Mouse (Mus musculus) myocyte (in vitro differentiated cells): ENCODE measurements around the gene Akt1. TPM values are rescaled to one million over a fixed set of nuclear protein-coding genes. Genes with fewer than 3 reads are reported as not detected.

Source experiments
- H3K27me3 ChIP-seq: one replicate; pipeline ENCODE4 v1.6.1; 2011; ENCODE audit not compliant: control insufficient read depth, insufficient read depth, insufficient read length
- H3K36me3 ChIP-seq: one replicate; pipeline ENCODE4 v1.6.1; 2011; ENCODE audit not compliant: control insufficient read depth, insufficient read depth
- H3K4me2 ChIP-seq: one replicate; pipeline ENCODE4 v1.6.1; 2011; ENCODE audit warnings: low read depth, control low read depth
- H3K4me3 ChIP-seq: one replicate; pipeline ENCODE4 v1.5.1; 2011; ENCODE audit warnings: mild to moderate bottlenecking, control low read depth, moderate library complexity
- H3K79me2 ChIP-seq: one replicate; pipeline ENCODE4 v1.6.1; 2011; ENCODE audit not compliant: control insufficient read depth, insufficient read depth
- H3ac ChIP-seq: one replicate; pipeline ENCODE4 v1.6.1; 2011; ENCODE audit not compliant: control insufficient read depth, insufficient read length
- CEBPB ChIP-seq: IDR thresholded peaks from 2 replicates; pipeline ENCODE4 v1.6.1; 2011; ENCODE audit warnings: mild to moderate bottlenecking, moderate library complexity; ENCODE audit not compliant: poor library complexity, insufficient read depth, severe bottlenecking
- E2F4 ChIP-seq: IDR thresholded peaks from one replicate; pipeline ENCODE4 v1.6.1; 2011; ENCODE audit warnings: mild to moderate bottlenecking, control low read depth, moderate library complexity; ENCODE audit not compliant: insufficient read depth
- MAX ChIP-seq: IDR thresholded peaks from one replicate; pipeline ENCODE4 v1.6.1; 2011; ENCODE audit warnings: low read depth, mild to moderate bottlenecking, control low read depth
- MYOD1 ChIP-seq, 3 experiments: IDR thresholded peaks; one replicate each; pipeline ENCODE4 v1.6.1; 2011; ENCODE audit warnings: control low read depth in 2 of 3, low read depth in 2 of 3, mild to moderate bottlenecking in 2 of 3, moderate library complexity in 1 of 3; ENCODE audit not compliant: insufficient read length in 2 of 3, control insufficient read depth in 1 of 3
- MYOG ChIP-seq, 3 experiments: IDR thresholded peaks; one replicate each; pipeline ENCODE4 v1.6.1; 2011; ENCODE audit warnings: control low read depth in 2 of 3, low read depth in 2 of 3, mild to moderate bottlenecking in 2 of 3; ENCODE audit not compliant: insufficient read length in 2 of 3, control insufficient read depth in 1 of 3, insufficient read depth in 1 of 3
- POLR2A ChIP-seq: IDR thresholded peaks from one replicate; pipeline ENCODE4 v1.6.1; 2011; ENCODE audit warnings: low read depth, mild to moderate bottlenecking, control low read depth, moderate library complexity; ENCODE audit not compliant: insufficient read length
- POLR2AphosphoS2 ChIP-seq: IDR thresholded peaks from one replicate; pipeline ENCODE4 v1.6.1; 2011; ENCODE audit warnings: low read depth, control low read depth; ENCODE audit not compliant: insufficient read length
- REST ChIP-seq: IDR thresholded peaks from one replicate; pipeline ENCODE4 v1.6.1; 2011; ENCODE audit warnings: mild to moderate bottlenecking, control low read depth, moderate library complexity; ENCODE audit not compliant: insufficient read depth, insufficient read length
- SRF ChIP-seq: IDR thresholded peaks from one replicate; pipeline ENCODE4 v1.6.1; 2011; ENCODE audit warnings: low read depth; ENCODE audit not compliant: control insufficient read depth, insufficient read length
- TCF12 ChIP-seq: IDR thresholded peaks from one replicate; pipeline ENCODE4 v1.6.1; 2011; ENCODE audit warnings: mild to moderate bottlenecking, control low read depth; ENCODE audit not compliant: poor library complexity, insufficient read depth, severe bottlenecking
- TCF3 ChIP-seq: IDR thresholded peaks from one replicate; pipeline ENCODE4 v1.6.1; 2011; ENCODE audit warnings: low read depth, control low read depth; ENCODE audit not compliant: insufficient read length
- USF1 ChIP-seq: IDR thresholded peaks from one replicate; pipeline ENCODE4 v1.6.1; 2011; ENCODE audit warnings: low read depth, mild to moderate bottlenecking, control low read depth, moderate library complexity
- polyA plus RNA-seq: library from polyadenylated mRNA; unstranded; fragments of >200 nt; fragmentation: generic; extraction: Trizol; gene quantifications from one replicate; pipeline ENCODE4 v1.2.1, GENCODE M21; 2012; ENCODE audit warnings: missing spikeins

Gene Akt1
- polyA plus RNA-seq, 1 experiment = 352 TPM

- Histone ChIP-seq H3K27me3 (peaks cover 4% of the 10 kb centered on the region), H3ac (no peak overlapping the region), H3K36me3 (no peaks in the 10 kb centered on the region), H3K4me3 (no peak overlapping the region), H3K4me2 (no peak overlapping the region), H3K79me2 (no peaks in the 10 kb centered on the region)
- TF ChIP-seq SRF (no peak), USF1 (no peak), POLR2AphosphoS2 (no peak), TCF3 (no peak), POLR2A (no peak), E2F4 (no peak), MAX (no peak)
These were observed 39.3 kb upstream of the Akt1 start for GRCm38 (mm10) chr12:112713984-112714383.

DNA sequence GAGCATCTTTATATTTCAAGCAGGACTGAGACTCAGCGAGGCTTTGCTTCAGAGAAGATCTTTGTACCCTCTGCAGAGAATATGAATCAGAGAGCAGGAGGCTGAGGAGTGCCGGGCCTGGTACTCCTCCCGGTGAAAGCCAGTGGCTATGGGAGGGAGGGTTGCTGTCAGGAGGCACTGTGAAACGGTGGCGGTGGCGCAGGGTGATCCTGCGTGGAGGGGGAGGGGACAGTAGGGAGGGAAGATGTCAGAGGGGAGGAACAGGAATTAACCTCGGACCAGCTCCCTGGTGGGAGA lies 32.8 kb upstream of the Akt1 start:
- Histone ChIP-seq H3K4me3 (no peak overlapping the region), H3K4me2 (no peak overlapping the region)

GRCm38 (mm10) chr12:112706704-112707572 lies 32.3 kb upstream of the Akt1 start:
- Histone ChIP-seq H3K79me2 (no peaks in the 10 kb centered on the region), H3K4me3 (no peak overlapping the region), H3K27me3 (peaks cover 4% of the 10 kb centered on the region), H3ac (no peak overlapping the region), H3K4me2 (peak overlapping the region; percentile 67), H3K36me3 (no peaks in the 10 kb centered on the region)
- TF ChIP-seq MYOD1 (IDR thresholded peaks at IDR 0.05; ENCODE audit: control insufficient read depth in 1 of 3, insufficient read length in 2 of 3, low read depth in 2 of 3) (no peak), POLR2AphosphoS2 (no peak), E2F4 (no peak), SRF (no peak), USF1 (no peak), TCF3 (no peak), TCF12 (no peak), POLR2A (no peak), MAX (no peak)

More for the DNA sequence above, 32.8 kb upstream of the Akt1 start:
- peaks cover 4% of the 10 kb centered on the region for H3K27me3 ChIP-seq
- TF ChIP-seq REST (no peak), TCF3 (no peak), E2F4 (no peak), TCF12 (no peak), POLR2AphosphoS2 (no peak), CEBPB (no peak), MAX (no peak), SRF (no peak), USF1 (no peak), MYOG (IDR thresholded peaks at IDR 0.05; ENCODE audit: control insufficient read depth in 1 of 3, insufficient read depth in 1 of 3, insufficient read length in 2 of 3, low read depth in 2 of 3) (no peak), POLR2A (no peak), MYOD1 (IDR thresholded peaks at IDR 0.05; ENCODE audit: control insufficient read depth in 1 of 3, insufficient read length in 2 of 3, low read depth in 2 of 3) (no peak)
- no peaks in the 10 kb centered on the region for H3K36me3 ChIP-seq
- no peaks in the 10 kb centered on the region for H3K79me2 ChIP-seq
- H3ac ChIP-seq = no peak overlapping the region

GRCm38 (mm10) chr12:112702374-112703320 lies 28.0 kb upstream of the Akt1 start:
- Histone ChIP-seq H3K27me3 (no peaks in the 10 kb centered on the region), H3K4me2 (peak overlapping the region; percentile 7), H3ac (no peak overlapping the region), H3K79me2 (no peaks in the 10 kb centered on the region), H3K4me3 (no peak overlapping the region), H3K36me3 (no peaks in the 10 kb centered on the region)
- TF ChIP-seq TCF3 = no peak
- TF ChIP-seq MYOG (IDR thresholded peaks at IDR 0.05; ENCODE audit: control insufficient read depth in 1 of 3, insufficient read depth in 1 of 3, insufficient read length in 2 of 3, low read depth in 2 of 3) = peak in 1 of 3 experiments; percentile 19
- peak; percentile 8 to 66 (median 17) for TF ChIP-seq MYOD1 (IDR thresholded peaks at IDR 0.05; ENCODE audit: control insufficient read depth in 1 of 3, insufficient read length in 2 of 3, low read depth in 2 of 3)
